Mouse (Mus musculus): ENCODE results near the gene Zfp853. TPM values are rescaled to one million over a fixed set of nuclear protein-coding genes. Genes with fewer than 3 reads are reported as not detected.

Gene Zfp853
- polyA plus RNA-seq, 1 experiment from 2014 or later: 0.05 TPM

- peak; percentile 37 for ATAC-seq (ENCODE audit: low read depth)
- WGBS: 10% methylated on average over 8 of the region's 8 CpGs
Observed at GRCm38 (mm10) chr5:143315514-143315888, 22.1 kb upstream of the Zfp853 start.

GRCm38 (mm10) chr5:143314730-143315513 is 21.5 kb upstream of the Zfp853 start, which contains the start of gene E130309D02Rik:
Gene E130309D02Rik, minus strand, starts transcription at chr5:143315360.
- Histone ChIP-seq H3K4me3 (ENCODE audit: low read length) (peak within 1 kb of the TSS; percentile 87), H3K27me3 (ENCODE audit: control insufficient read depth, insufficient read depth, low read depth, low read length) (no peaks in the 10 kb centered on the region), H3K9ac (ENCODE audit: low read length) (peak within 1 kb of the TSS; percentile 94), H3K4me1 (replicated peaks; ENCODE audit: control insufficient read depth, insufficient read depth, low read length) (peaks cover 12% of the 10 kb centered on the region), H3K36me3 (ENCODE audit: control insufficient read depth, insufficient read depth, low read length) (peaks cover 42% of the 10 kb centered on the region), H3K9me3 (ENCODE audit: control insufficient read depth, low read length) (no peaks in the 10 kb centered on the region), H3K27ac (ENCODE audit: low read length) (peak within 1 kb of the TSS; percentile 93), H3K4me2 (ENCODE audit: low read depth, low read length) (peak within 1 kb of the TSS; percentile 91)
- ATAC-seq (ENCODE audit: low read depth): peak; percentile 91
- WGBS: under 1% methylated on average over 83 of the region's 101 CpGs

More at GRCm38 (mm10) chr5:143315514-143315888, 22.1 kb upstream of the Zfp853 start:
- H3K27ac ChIP-seq (ENCODE audit: low read length): no peak overlapping the region
- no peaks in the 10 kb centered on the region for H3K9me3 ChIP-seq (ENCODE audit: control insufficient read depth, low read length)
- peaks cover 12% of the 10 kb centered on the region for H3K4me1 ChIP-seq (replicated peaks; ENCODE audit: control insufficient read depth, insufficient read depth, low read length)
- H3K9ac ChIP-seq (ENCODE audit: low read length): peak overlapping the region; percentile 38
- H3K27me3 ChIP-seq (ENCODE audit: control insufficient read depth, insufficient read depth, low read depth, low read length): no peaks in the 10 kb centered on the region
- H3K36me3 ChIP-seq (ENCODE audit: control insufficient read depth, insufficient read depth, low read length): peaks cover 42% of the 10 kb centered on the region
- peak overlapping the region; percentile 51 for H3K4me2 ChIP-seq (ENCODE audit: low read depth, low read length)
- H3K4me3 ChIP-seq (ENCODE audit: low read length): peak overlapping the region; percentile 87

GRCm38 (mm10) chr5:143314183-143314729 is 20.8 kb upstream of the Zfp853 start:
- Histone ChIP-seq H3K27ac (ENCODE audit: low read length) (peak overlapping the region; percentile 93), H3K36me3 (ENCODE audit: control insufficient read depth, insufficient read depth, low read length) (peaks cover 47% of the 10 kb centered on the region), H3K9ac (ENCODE audit: low read length) (peak overlapping the region; percentile 94), H3K4me2 (ENCODE audit: low read depth, low read length) (peak overlapping the region; percentile 91), H3K27me3 (ENCODE audit: control insufficient read depth, insufficient read depth, low read depth, low read length) (no peaks in the 10 kb centered on the region), H3K9me3 (ENCODE audit: control insufficient read depth, low read length) (no peaks in the 10 kb centered on the region), H3K4me3 (ENCODE audit: low read length) (peak overlapping the region; percentile 87), H3K4me1 (replicated peaks; ENCODE audit: control insufficient read depth, insufficient read depth, low read length) (peaks cover 12% of the 10 kb centered on the region)
- WGBS: 3% methylated on average over 16 of the region's 16 CpGs
- ATAC-seq (ENCODE audit: low read depth): no peak

- Histone ChIP-seq H3K27ac (ENCODE audit: low read length) (no peak overlapping the region), H3K4me3 (ENCODE audit: low read length) (no peak overlapping the region), H3K36me3 (ENCODE audit: control insufficient read depth, insufficient read depth, low read length) (peaks cover 46% of the 10 kb centered on the region), H3K4me1 (replicated peaks; ENCODE audit: control insufficient read depth, insufficient read depth, low read length) (peaks cover 12% of the 10 kb centered on the region), H3K9me3 (ENCODE audit: control insufficient read depth, low read length) (no peaks in the 10 kb centered on the region), H3K9ac (ENCODE audit: low read length) (no peak overlapping the region), H3K27me3 (ENCODE audit: control insufficient read depth, insufficient read depth, low read depth, low read length) (no peaks in the 10 kb centered on the region), H3K4me2 (ENCODE audit: low read depth, low read length) (no peak overlapping the region)
- 61% methylated on average over 8 of the region's 8 CpGs for WGBS
- ATAC-seq (ENCODE audit: low read depth): no peak
Observed at GRCm38 (mm10) chr5:143311886-143312285, 18.5 kb upstream of the Zfp853 start.

GRCm38 (mm10) chr5:143309916-143310315 is 16.5 kb upstream of the Zfp853 start:
- Histone ChIP-seq H3K27me3 (ENCODE audit: control insufficient read depth, insufficient read depth, low read depth, low read length) (no peaks in the 10 kb centered on the region), H3K4me2 (ENCODE audit: low read depth, low read length) (no peak overlapping the region), H3K9ac (ENCODE audit: low read length) (no peak overlapping the region), H3K36me3 (ENCODE audit: control insufficient read depth, insufficient read depth, low read length) (peaks cover 52% of the 10 kb centered on the region), H3K4me1 (replicated peaks; ENCODE audit: control insufficient read depth, insufficient read depth, low read length) (peaks cover 9% of the 10 kb centered on the region), H3K27ac (ENCODE audit: low read length) (no peak overlapping the region), H3K9me3 (ENCODE audit: control insufficient read depth, low read length) (no peaks in the 10 kb centered on the region), H3K4me3 (ENCODE audit: low read length) (no peak overlapping the region)
- 92% methylated on average over 7 of the region's 7 CpGs for WGBS
- no peak for ATAC-seq (ENCODE audit: low read depth)

- Histone ChIP-seq H3K4me3 (ENCODE audit: low read length) (no peak overlapping the region), H3K4me2 (ENCODE audit: low read depth, low read length) (no peak overlapping the region), H3K4me1 (replicated peaks; ENCODE audit: control insufficient read depth, insufficient read depth, low read length) (peaks cover 6% of the 10 kb centered on the region), H3K27me3 (ENCODE audit: control insufficient read depth, insufficient read depth, low read depth, low read length) (no peaks in the 10 kb centered on the region), H3K9me3 (ENCODE audit: control insufficient read depth, low read length) (no peaks in the 10 kb centered on the region), H3K36me3 (ENCODE audit: control insufficient read depth, insufficient read depth, low read length) (peaks cover 52% of the 10 kb centered on the region), H3K27ac (ENCODE audit: low read length) (no peak overlapping the region), H3K9ac (ENCODE audit: low read length) (no peak overlapping the region)
- WGBS: 60% methylated on average over 5 of the region's 5 CpGs
- ATAC-seq (ENCODE audit: low read depth): no peak
Observed at GRCm38 (mm10) chr5:143308825-143309224, 15.4 kb upstream of the Zfp853 start.

GRCm38 (mm10) chr5:143304251-143304650 is 10.8 kb upstream of the Zfp853 start:
- 77% methylated on average over 7 of the region's 7 CpGs for WGBS
- H3K36me3 ChIP-seq (ENCODE audit: control insufficient read depth, insufficient read depth, low read length): peaks cover 54% of the 10 kb centered on the region

GRCm38 (mm10) chr5:143301296-143301695 is 7.9 kb upstream of the Zfp853 start:
- Histone ChIP-seq H3K4me3 (ENCODE audit: low read length) (no peak overlapping the region), H3K27me3 (ENCODE audit: control insufficient read depth, insufficient read depth, low read depth, low read length) (no peaks in the 10 kb centered on the region), H3K36me3 (ENCODE audit: control insufficient read depth, insufficient read depth, low read length) (peaks cover 36% of the 10 kb centered on the region), H3K4me1 (replicated peaks; ENCODE audit: control insufficient read depth, insufficient read depth, low read length) (peaks cover 14% of the 10 kb centered on the region), H3K9ac (ENCODE audit: low read length) (no peak overlapping the region), H3K9me3 (ENCODE audit: control insufficient read depth, low read length) (no peaks in the 10 kb centered on the region), H3K4me2 (ENCODE audit: low read depth, low read length) (no peak overlapping the region), H3K27ac (ENCODE audit: low read length) (no peak overlapping the region)
- WGBS: 63% methylated on average over 8 of the region's 8 CpGs
- ATAC-seq (ENCODE audit: low read depth): 0 out of 2 replicates have a peak, but pooled peaks have one; percentile 34

More at GRCm38 (mm10) chr5:143304251-143304650, 10.8 kb upstream of the Zfp853 start:
- Histone ChIP-seq H3K27me3 (ENCODE audit: control insufficient read depth, insufficient read depth, low read depth, low read length) (no peaks in the 10 kb centered on the region), H3K9me3 (ENCODE audit: control insufficient read depth, low read length) (no peaks in the 10 kb centered on the region), H3K4me1 (replicated peaks; ENCODE audit: control insufficient read depth, insufficient read depth, low read length) (no peaks in the 10 kb centered on the region; the same call in 1 of the 2 replicates), H3K4me2 (ENCODE audit: low read depth, low read length) (no peak overlapping the region), H3K27ac (ENCODE audit: low read length) (no peak overlapping the region), H3K9ac (ENCODE audit: low read length) (no peak overlapping the region), H3K4me3 (ENCODE audit: low read length) (no peak overlapping the region)
- no peak for ATAC-seq (ENCODE audit: low read depth)

- Histone ChIP-seq H3K27ac (ENCODE audit: low read length) (no peak overlapping the region), H3K4me3 (ENCODE audit: low read length) (no peak overlapping the region), H3K9me3 (ENCODE audit: control insufficient read depth, low read length) (no peaks in the 10 kb centered on the region), H3K36me3 (ENCODE audit: control insufficient read depth, insufficient read depth, low read length) (peaks cover 27% of the 10 kb centered on the region), H3K4me1 (replicated peaks; ENCODE audit: control insufficient read depth, insufficient read depth, low read length) (peaks cover 14% of the 10 kb centered on the region), H3K9ac (ENCODE audit: low read length) (no peak overlapping the region), H3K4me2 (ENCODE audit: low read depth, low read length) (no peak overlapping the region), H3K27me3 (ENCODE audit: control insufficient read depth, insufficient read depth, low read depth, low read length) (no peaks in the 10 kb centered on the region; the same call in 1 of the 2 replicates)
- 93% methylated on average over 4 of the region's 4 CpGs for WGBS
- no peak for ATAC-seq (ENCODE audit: low read depth)
Observed at GRCm38 (mm10) chr5:143299686-143300085, 6.3 kb upstream of the Zfp853 start.
